Mouse (Mus musculus) adrenal gland, postnatal 0 days (tissue): ENCODE measurements around the gene Vta1. TPM values are rescaled to one million over a fixed set of nuclear protein-coding genes. Genes with fewer than 3 reads are reported as not detected.

Source experiments
- polyA plus RNA-seq: library from polyadenylated mRNA; unstranded; fragments of >200 nt; fragmentation: Nextera tagmentation; extraction: Ambion mirVana; gene quantifications from 2 replicates; pipeline ENCODE4 v1.2.1, GENCODE M21; 2015

Vta1 gene
- 88.8 and 101 TPM in 2 replicates for polyA plus RNA-seq

DNA sequence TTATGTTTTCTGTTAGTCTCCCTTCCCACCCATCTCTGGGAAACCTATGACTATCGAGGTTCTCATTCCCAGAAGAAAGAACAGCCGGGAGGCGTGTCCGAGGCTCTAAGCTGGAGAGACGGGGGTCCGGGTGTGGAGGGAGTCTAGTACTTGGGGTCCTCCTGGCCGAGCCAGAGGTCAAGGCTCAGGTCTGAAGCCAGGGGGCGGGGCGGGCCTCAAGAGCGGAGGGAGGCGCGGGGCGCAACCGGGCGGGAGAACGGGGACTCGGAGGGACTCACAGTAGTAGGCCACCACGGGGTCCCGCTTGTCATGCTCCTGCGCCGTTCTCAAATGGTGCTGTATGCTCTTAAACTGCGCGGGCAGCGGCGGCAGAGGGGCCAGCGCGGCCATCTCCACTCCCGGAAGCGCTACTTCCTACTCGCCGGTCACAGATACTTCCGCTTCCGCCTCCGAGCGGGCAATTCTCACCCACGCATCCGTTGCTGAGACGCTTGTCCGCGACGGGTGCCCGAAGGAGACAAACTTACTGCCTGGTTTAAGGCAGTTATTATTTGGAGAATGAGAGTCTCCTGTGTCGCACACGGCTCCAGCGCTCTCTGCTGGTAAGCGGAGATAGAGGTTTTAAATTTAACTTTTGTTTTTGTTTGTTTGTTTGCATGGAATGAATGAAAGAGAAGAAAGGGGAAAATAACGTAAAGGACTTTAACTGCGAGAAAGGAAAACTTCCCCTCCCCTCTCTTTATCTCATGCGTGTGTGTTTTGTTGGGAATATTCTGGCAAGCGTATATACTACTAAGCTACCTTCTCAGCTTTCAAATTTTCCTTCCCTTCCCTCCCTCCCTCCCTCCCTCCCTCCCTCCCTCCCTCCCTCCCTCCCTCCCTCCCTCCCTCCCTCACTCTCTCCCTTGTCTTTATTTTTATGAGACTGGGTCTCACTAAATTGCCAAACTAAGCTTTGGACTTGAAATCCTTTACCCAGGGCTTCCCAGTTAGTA, at the start of gene Vta1, which contains the start of gene Nmbr:
TSS of gene Vta1 (minus strand) at position 489 of the 995 bp plus-strand sequence.
TSS of gene Nmbr (plus strand) at position 520 of the 995 bp plus-strand sequence.

DNA sequence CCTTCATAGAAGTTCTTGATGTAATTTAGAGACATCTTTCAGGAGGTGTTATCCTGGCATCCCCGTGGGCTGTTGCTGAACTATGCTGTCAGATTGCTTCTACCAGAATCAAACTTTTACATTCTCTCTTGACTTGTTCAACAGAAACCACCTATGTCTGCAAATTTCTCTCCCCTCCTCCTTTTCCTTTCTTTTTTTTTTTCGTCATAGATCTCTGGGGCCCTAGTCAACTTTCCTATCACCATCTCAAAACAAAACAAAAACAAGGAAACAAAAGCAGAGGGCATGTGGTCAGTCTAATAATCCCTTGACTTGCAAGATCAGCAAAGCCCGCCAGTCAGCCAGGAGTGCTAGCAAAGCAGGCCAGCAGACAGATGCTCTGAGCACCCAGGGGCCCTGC, 12.8 kb upstream of the Vta1 start, which contains the start of gene Gje1:
TSS of gene Gje1 (minus strand) at position 101 of the 400 bp plus-strand sequence.

Other genes with a start within 250 kb of the Vta1 start
- gene Adgrg6, start 159.9 kb downstream of the Vta1 start, polyA plus RNA-seq, result 1.7 and 2.0 TPM in 2 replicates
- not detected in 2 replicates for gene Nmbr, start within 50 bp of the Vta1 start, polyA plus RNA-seq
- gene Gje1, start 12.7 kb upstream of the Vta1 start, polyA plus RNA-seq, result not detected in 2 replicates